Mouse (Mus musculus): Measurements from ENCODE around the gene 1700020N01Rik. TPM values are rescaled to one million over a fixed set of nuclear protein-coding genes. Genes with fewer than 3 reads are reported as not detected.

Gene 1700020N01Rik
- polyA plus RNA-seq (2015; fragmentation: Nextera tagmentation; extraction: Ambion mirVana), result not detected in 2 replicates

DNA sequence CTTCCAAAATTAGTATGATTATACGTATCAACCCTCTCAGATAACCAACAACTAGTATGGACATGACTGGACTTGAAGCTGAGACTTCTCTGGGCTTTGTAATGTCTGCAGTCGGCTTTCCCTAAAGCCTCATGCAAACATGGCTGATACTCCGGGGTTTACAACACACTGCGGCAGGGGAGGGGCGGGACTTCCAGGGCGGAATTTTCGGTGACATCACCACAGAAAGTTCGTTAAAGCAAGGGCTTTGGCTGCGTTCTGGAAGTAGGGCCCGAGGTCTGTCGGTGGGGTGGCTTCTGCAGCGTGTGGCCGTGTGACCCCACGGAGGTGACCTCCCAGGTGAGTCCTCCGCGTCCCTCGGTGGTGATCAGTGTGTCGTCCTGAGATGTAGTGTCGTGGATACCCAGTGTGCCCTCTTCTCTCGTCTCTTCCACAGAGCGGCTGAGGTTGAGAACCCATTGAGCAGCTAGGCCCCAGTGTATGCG lies at the start of gene 1700020N01Rik:
Gene 1700020N01Rik (plus strand): TSS at position 250 of the 485 bp plus-strand sequence.
- Histone ChIP-seq H3K27ac (no peak within 1 kb of the TSS), H3K9ac (no peak within 1 kb of the TSS), H3K4me3 (no peak within 1 kb of the TSS), H3K4me1 (peaks cover 7% of the 10 kb centered on the region; the same call in 1 of the 2 replicates), H3K36me3 (no peaks in the 10 kb centered on the region), H3K9me3 (no peaks in the 10 kb centered on the region), H3K4me2 (replicated peaks) (no peak within 1 kb of the TSS), H3K27me3 (no peaks in the 10 kb centered on the region)
- ATAC-seq (ENCODE audit: low FRiP score, low read depth), result no peak
- WGBS, result 96% methylated on average over 22 of the region's 22 CpGs

DNA sequence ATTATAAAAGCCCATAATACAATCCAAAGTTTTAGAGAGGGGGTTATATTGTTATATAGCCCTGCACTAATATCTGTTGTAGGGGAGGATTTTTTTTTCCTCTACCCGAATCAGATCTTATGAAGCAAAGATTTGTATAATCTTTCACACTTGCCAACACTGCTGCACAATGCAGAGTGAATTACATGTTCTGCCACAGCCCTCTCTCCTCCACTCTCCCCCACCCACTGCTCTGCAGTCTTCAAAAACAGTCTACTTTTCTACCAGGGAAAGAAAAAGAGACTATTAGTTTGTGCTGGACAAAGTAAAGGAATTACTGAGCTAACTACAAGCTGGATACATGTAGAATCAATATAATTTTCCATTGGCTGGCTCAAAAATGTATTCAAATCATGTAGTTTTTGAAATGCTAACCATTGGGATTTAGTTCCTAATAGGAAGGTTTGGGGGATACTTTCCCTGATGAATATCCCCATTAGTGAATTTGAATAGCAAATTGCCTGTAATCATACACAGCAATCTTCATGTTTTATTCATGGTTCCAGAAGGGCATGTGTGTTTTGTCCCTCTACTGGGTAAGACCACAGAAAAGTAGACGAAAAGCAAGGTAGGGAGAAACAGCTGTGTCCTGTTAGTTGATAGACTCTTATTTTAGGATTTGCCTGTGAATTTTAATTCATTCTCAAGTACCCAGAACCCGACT lies 49.2 kb upstream of the 1700020N01Rik start:
- H3K9me3 ChIP-seq, result no peaks in the 10 kb centered on the region
- H3K4me1 ChIP-seq, result 0 out of 2 replicates have a peak, but pooled peaks cover 1% of the 10 kb centered on the region
- H3K36me3 ChIP-seq, result no peaks in the 10 kb centered on the region
- no peak overlapping the region for H3K27ac ChIP-seq
- H3K27me3 ChIP-seq, result no peaks in the 10 kb centered on the region
- H3K4me2 ChIP-seq (replicated peaks), result no peak overlapping the region
- no peak overlapping the region for H3K9ac ChIP-seq
- 66% methylated on average over 3 of the region's 3 CpGs for WGBS
- H3K4me3 ChIP-seq, result no peak overlapping the region
- no peak for ATAC-seq (ENCODE audit: low FRiP score, low read depth)

DNA sequence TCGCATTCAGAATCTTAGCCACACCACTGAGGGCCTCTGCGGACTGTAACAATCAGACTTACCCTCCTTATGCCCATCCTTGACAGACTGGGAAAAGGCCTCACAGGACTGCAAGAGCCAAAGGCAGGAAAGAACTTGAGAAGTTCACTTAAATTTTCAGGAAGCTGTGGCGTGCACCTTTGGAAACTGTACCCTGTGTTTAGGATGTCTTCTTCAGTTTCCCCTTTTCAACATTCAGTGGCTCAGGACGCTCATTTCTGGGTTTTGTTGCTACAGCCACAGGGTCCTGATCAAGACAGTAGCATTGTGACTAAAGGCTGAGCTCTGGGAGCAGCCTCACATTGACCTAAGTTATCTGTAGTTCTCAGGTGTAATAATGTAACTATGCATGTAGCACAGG lies 48.2 kb upstream of the 1700020N01Rik start:
- ATAC-seq (ENCODE audit: low FRiP score, low read depth), result no peak
- no peaks in the 10 kb centered on the region for H3K36me3 ChIP-seq
- WGBS, result 89% methylated on average over 4 of the region's 4 CpGs
- H3K27ac ChIP-seq, result no peak overlapping the region; the same call in 1 of the 2 replicates
- H3K27me3 ChIP-seq, result no peaks in the 10 kb centered on the region
- no peak overlapping the region for H3K4me2 ChIP-seq (replicated peaks)
- H3K9me3 ChIP-seq, result no peaks in the 10 kb centered on the region
- H3K4me3 ChIP-seq, result no peak overlapping the region
- H3K4me1 ChIP-seq, result peaks cover 8% of the 10 kb centered on the region
- no peak overlapping the region for H3K9ac ChIP-seq

DNA sequence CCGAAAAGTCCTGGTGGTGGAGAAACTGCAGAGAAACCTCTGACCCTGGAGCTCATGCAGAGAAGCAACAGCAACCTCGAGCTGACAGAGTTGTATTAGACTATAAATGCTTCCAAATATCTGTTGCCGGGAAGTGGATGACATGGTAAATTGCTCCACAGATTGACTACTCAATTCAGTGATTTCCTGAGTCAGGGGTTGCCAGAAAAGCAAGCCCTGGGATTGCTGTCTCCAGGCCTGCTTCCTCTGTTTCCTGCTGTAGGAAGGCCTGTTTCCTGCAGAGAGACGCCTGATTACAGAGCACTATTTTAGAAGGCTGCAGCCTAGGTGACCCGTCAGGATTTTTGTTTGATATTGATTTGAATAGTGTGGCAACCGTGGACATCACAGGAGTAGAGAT lies 47.5 kb upstream of the 1700020N01Rik start:
- 39% methylated on average over 6 of the region's 6 CpGs for WGBS
- Histone ChIP-seq H3K4me1 (peaks cover 11% of the 10 kb centered on the region), H3K9ac (no peak overlapping the region), H3K27ac (no peak overlapping the region), H3K4me2 (replicated peaks) (no peak overlapping the region), H3K4me3 (no peak overlapping the region), H3K9me3 (no peaks in the 10 kb centered on the region), H3K27me3 (no peaks in the 10 kb centered on the region), H3K36me3 (no peaks in the 10 kb centered on the region)
- no peak for ATAC-seq (ENCODE audit: low FRiP score, low read depth)

DNA sequence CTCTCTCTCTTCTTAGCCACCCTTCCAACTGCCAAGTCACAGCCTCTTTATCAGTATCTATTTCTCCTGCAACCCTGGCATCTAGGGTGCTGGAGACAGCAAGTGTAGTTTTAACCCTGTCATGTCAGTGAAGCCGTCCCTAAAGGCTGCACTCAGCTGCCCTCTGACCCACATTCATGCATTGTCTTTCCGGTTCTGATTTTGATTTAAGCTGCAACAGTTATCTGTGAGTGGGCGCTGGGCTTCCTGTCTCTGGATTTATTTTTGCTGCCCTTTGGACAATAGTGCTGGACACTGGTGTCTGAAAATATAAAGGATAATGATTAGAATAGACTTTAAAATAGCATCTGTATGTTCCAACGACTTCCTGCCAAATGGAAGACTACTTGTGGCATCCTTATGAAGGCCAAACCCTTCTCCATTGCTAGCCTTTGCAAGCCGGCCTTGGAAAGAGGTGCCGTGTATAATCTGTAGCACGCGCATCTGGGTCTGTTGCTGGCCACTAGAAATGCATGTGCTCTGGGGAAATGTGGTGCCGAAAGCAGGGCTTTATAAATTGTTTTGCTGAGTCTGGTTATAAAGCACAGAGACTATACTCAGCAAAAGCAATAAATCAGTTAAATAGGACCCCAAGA lies 44.0 kb upstream of the 1700020N01Rik start:
- H3K4me3 ChIP-seq, result no peak overlapping the region
- 46% methylated on average over 9 of the region's 9 CpGs for WGBS
- H3K36me3 ChIP-seq, result no peaks in the 10 kb centered on the region
- H3K9me3 ChIP-seq, result no peaks in the 10 kb centered on the region
- no peak for ATAC-seq (ENCODE audit: low FRiP score, low read depth)
- H3K4me1 ChIP-seq, result peaks cover 22% of the 10 kb centered on the region
- H3K4me2 ChIP-seq (replicated peaks), result no peak overlapping the region
- no peaks in the 10 kb centered on the region for H3K27me3 ChIP-seq
- H3K27ac ChIP-seq, result no peak overlapping the region
- H3K9ac ChIP-seq, result no peak overlapping the region

DNA sequence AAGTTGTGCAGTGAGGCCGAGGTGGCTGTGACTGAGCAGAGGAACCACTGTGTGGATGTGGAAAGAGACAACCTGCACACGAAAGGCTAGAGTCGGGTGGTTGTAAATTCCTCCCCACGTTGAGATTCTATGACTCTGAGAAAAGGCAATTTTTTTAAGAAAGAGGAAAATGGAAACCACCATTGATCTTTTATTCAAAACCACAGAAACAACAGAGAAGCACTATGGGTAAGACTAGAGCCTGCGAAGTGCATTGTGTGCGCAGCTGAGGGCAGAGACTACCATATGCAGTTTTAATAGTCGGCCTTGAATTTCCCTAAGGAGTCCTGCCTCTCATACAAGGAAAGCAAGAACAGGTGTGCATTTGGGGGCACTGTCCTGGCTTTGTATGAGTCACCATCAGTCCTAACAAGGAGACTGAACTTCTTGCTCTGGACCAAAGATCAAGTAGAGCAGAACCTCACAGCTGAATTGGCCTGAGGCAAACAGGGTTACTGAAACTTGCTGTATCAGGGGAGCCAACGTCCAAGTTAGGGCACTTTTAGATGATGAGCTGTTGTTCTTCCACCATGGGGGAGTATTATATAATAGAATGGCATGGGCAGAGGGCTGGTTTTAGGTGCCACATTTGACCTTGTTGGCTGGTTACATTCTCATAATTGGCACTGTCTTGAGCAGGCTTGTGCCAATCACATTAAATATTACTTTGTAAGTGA lies 39.8 kb upstream of the 1700020N01Rik start:
- Histone ChIP-seq H3K9ac (no peak overlapping the region), H3K27me3 (no peaks in the 10 kb centered on the region), H3K9me3 (no peaks in the 10 kb centered on the region), H3K4me3 (no peak overlapping the region), H3K36me3 (no peaks in the 10 kb centered on the region), H3K27ac (peak overlapping the region; percentile 52; the same call in 1 of the 2 replicates), H3K4me1 (peaks cover 33% of the 10 kb centered on the region), H3K4me2 (replicated peaks) (no peak overlapping the region)
- no peak for ATAC-seq (ENCODE audit: low FRiP score, low read depth)
- WGBS, result 72% methylated on average over 8 of the region's 8 CpGs

DNA sequence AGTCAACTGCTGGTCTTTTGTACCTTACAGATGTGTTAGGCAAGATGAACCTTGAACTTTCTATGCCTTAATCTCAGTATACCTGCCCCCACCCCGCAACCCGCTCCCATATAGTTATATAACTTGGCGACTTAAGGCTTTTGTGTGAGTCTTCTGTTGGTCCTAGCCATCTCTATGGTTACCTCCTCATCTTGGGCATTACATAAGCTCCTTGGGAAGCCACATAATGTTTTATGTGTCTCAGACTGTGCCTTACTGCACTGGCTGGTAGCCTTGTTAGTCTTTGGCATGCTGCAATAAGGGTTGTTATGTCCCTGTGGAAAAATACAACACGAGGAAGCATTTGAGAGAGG lies 39.3 kb upstream of the 1700020N01Rik start:
- ATAC-seq (ENCODE audit: low FRiP score, low read depth), result peak; percentile 73; the same call in 1 of the 2 replicates
- Histone ChIP-seq H3K36me3 (no peaks in the 10 kb centered on the region), H3K4me2 (replicated peaks) (0 out of 2 replicates have a peak overlapping the region, but pooled peaks have one; percentile 19), H3K27ac (peak overlapping the region; percentile 52; the same call in 1 of the 2 replicates), H3K9ac (no peak overlapping the region), H3K4me1 (peaks cover 32% of the 10 kb centered on the region), H3K27me3 (no peaks in the 10 kb centered on the region), H3K4me3 (no peak overlapping the region), H3K9me3 (no peaks in the 10 kb centered on the region)
- 65% methylated on average over 4 of the region's 4 CpGs for WGBS

DNA sequence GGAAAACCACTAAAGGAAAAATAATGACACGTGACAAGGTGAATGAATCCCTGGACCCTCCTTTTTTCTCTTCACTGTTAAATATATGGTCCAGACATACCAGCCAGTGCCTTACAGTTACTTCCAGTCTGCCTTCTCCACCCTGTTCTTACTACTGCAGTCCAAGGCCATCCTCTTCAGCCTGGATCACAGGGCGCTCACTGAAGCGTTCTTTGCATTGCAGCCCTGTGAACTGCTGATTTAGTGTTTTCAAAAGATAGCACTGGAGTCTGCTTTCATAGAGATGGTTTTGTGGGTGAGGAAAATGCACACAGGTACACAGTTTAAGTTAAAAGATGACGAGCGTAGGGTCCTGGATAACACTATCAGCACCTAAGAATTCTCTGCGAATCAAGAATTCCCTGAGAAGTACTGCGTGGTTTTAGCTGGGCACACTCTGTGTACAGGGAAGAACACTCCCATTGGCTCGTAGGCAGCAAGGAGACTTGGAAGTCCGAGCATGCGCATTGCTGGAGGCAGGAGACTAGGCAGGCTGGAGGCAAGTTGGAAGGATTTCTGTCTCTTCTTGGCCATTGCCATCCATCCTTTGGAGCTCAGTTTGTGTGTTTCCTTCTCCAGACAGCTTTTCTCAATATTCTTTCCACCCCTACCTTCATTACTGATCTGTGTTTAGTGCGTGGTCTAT lies 37.9 kb upstream of the 1700020N01Rik start:
- Histone ChIP-seq H3K27me3 (no peaks in the 10 kb centered on the region), H3K4me2 (replicated peaks) (no peak overlapping the region), H3K36me3 (no peaks in the 10 kb centered on the region), H3K27ac (no peak overlapping the region), H3K4me1 (peaks cover 29% of the 10 kb centered on the region), H3K9ac (no peak overlapping the region), H3K4me3 (no peak overlapping the region), H3K9me3 (no peaks in the 10 kb centered on the region)
- WGBS, result 84% methylated on average over 11 of the region's 11 CpGs
- ATAC-seq (ENCODE audit: low FRiP score, low read depth), result no peak

DNA sequence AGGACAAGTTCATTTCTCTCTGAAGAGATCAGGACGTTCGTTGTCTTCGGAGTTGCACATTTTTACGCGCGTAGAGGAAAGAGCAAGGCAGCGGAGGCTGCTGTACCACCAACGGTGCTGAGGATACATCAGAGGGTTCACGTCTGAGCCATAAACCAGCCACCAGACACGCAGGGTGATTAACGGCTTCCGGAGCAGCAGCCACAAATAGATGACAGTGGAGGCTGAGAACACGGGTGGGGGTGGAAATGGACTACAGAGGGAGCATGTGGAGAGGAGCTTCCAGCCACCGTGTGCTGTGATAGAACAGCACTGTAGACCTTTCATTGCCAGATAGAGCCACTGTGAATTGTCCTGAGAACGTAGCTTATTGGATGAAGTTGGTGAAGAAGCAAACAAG lies 33.2 kb upstream of the 1700020N01Rik start:
- Histone ChIP-seq H3K4me2 (replicated peaks) (peak overlapping the region; percentile 58), H3K4me3 (peak overlapping the region; percentile 30), H3K4me1 (peaks cover 18% of the 10 kb centered on the region), H3K9ac (no peak overlapping the region), H3K9me3 (no peaks in the 10 kb centered on the region), H3K27me3 (no peaks in the 10 kb centered on the region), H3K27ac (no peak overlapping the region), H3K36me3 (no peaks in the 10 kb centered on the region)
- 22% methylated on average over 15 of the region's 15 CpGs for WGBS
- no peak for ATAC-seq (ENCODE audit: low FRiP score, low read depth)

DNA sequence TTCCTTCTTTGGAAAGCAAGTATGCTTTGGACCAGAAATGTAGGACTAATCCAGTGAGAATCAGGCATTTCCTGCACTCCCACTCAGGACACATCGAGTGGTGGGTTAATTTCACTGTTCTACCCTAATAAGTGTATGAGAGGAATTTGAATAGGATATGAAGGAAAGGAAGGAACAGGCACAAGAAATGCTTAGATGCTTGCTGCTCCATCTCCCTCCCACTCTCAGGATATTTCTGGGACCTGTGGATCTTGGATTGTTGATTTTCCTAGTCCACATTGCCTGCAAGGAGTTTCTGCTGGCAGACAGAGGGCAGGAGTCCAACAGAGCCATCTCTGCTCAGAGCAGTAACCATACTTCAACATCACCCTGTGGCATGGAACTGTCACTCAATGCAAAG lies 31.8 kb upstream of the 1700020N01Rik start:
- Histone ChIP-seq H3K27me3 (no peaks in the 10 kb centered on the region), H3K36me3 (no peaks in the 10 kb centered on the region), H3K9me3 (no peaks in the 10 kb centered on the region), H3K4me1 (peaks cover 14% of the 10 kb centered on the region), H3K27ac (no peak overlapping the region), H3K4me3 (no peak overlapping the region), H3K9ac (no peak overlapping the region), H3K4me2 (replicated peaks) (no peak overlapping the region)
- 68% methylated on average over 1 of the region's 1 CpGs for WGBS
- no peak for ATAC-seq (ENCODE audit: low FRiP score, low read depth)

DNA sequence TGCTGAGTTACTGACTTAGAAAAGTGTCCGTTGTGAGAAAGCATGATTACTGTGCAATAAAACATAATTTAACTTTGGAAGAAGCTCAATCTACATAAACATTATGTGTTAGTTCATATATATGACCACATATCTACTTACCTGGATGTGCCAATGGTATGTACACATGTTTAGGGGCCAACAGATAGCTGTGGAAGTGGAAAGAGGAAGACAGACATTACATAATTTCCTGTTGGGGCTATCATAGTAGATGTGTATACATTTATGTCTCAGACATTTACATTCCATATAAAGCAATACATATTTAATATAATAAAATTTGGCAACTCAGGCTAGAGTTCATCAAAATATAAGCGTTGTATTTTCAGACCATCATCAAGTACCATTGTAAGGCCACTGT lies 29.5 kb upstream of the 1700020N01Rik start:
- Histone ChIP-seq H3K9me3 (no peaks in the 10 kb centered on the region), H3K4me3 (no peak overlapping the region), H3K4me1 (peaks cover 14% of the 10 kb centered on the region), H3K27me3 (no peaks in the 10 kb centered on the region), H3K4me2 (replicated peaks) (no peak overlapping the region), H3K27ac (no peak overlapping the region), H3K9ac (no peak overlapping the region), H3K36me3 (no peaks in the 10 kb centered on the region)
- no peak for ATAC-seq (ENCODE audit: low FRiP score, low read depth)
- 88% methylated on average over 2 of the region's 2 CpGs for WGBS

DNA sequence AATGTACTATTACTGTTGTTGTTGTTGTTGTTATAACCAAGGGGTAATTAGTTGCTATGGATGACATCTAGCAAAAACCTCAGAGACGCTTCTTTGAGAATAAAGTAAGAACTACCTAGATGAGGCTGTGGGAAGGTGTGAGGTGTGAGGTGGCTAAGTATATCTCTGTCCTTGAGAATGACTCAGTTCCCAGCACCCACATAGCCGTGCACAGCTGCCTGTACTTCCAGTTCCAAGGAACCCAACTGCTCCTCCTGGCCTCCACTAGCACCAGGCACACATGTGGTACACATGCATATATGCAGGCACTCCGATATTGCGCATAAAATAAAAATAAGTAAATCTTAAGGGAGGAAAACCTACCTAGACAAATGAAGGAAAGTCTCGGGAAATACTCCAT lies 28.8 kb upstream of the 1700020N01Rik start:
- no peaks in the 10 kb centered on the region for H3K9me3 ChIP-seq
- ATAC-seq (ENCODE audit: low FRiP score, low read depth), result no peak

More for the DNA sequence above, 28.8 kb upstream of the 1700020N01Rik start:
- peaks cover 14% of the 10 kb centered on the region for H3K4me1 ChIP-seq
- no peaks in the 10 kb centered on the region for H3K36me3 ChIP-seq
- 90% methylated on average over 5 of the region's 5 CpGs for WGBS
- no peaks in the 10 kb centered on the region for H3K27me3 ChIP-seq
- no peak overlapping the region for H3K4me3 ChIP-seq
- H3K27ac ChIP-seq, result no peak overlapping the region
- H3K9ac ChIP-seq, result no peak overlapping the region
- H3K4me2 ChIP-seq (replicated peaks), result no peak overlapping the region

Data from limb, embryonic 13.5 days (tissue).